Mouse (Mus musculus): Measurements from ENCODE around the gene Odf3b. TPM values are rescaled to one million over a fixed set of nuclear protein-coding genes. Genes with fewer than 3 reads are reported as not detected.

Odf3b gene
- polyA plus RNA-seq, 1 experiment from 2014 or later, result 3.2 TPM

DNA sequence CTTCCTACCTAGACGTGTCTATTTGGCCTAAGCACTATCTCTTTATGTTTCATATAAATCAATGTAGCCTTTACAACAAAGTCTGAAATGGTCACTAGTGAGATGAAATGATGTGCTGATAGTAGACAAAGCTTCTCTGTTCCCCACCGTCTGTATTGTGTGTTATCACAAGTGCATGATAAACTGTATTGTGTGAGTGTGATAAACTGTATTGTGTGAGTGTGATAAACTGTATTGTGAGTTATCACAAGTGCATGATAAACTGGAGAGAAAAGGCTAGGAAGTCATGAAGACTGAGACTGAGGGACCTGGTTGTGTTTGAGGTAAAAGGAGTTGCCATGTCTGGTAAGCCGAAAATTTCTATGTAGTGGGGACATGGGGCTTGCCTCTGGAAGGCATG is 20.3 kb downstream of the Odf3b start:
- WGBS, result 63% methylated on average over 3 of the region's 3 CpGs
- ATAC-seq, result no peak
- no peak for TF ChIP-seq CTCF (IDR thresholded peaks at IDR 0.05; ENCODE audit: low read depth)

DNA sequence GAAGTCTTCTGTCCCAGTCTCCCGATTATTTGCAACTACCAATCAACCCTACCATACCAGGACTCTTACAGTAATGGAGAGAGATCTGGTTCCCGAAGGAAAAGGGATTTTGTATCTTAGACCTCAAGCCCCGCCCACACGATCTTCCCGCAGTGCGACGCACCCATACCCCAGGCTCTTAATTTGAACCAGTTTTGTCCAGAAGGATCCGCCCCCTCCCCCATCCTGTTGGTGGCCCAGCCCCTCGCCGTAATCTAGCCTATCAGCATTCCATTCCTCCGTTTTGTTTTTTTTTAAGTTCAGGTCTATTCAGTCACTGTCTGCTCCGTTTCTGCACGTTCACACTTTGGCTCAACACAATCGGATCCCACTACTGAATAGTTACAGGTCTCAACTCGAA is 22.7 kb downstream of the Odf3b start:
- WGBS, result 0% methylated on average over 15 of the region's 15 CpGs
- Histone ChIP-seq H3K27ac (ENCODE audit: low read depth, low read length) (peak overlapping the region; percentile 63), H3K9ac (ENCODE audit: low read depth, low read length) (peak overlapping the region; percentile 82), H3K4me3 (ENCODE audit: low read depth, low read length) (peak overlapping the region; percentile 74), H3K27me3 (replicated peaks; ENCODE audit: control insufficient read depth, insufficient read depth, low read length) (no peaks in the 10 kb centered on the region), H3K4me2 (replicated peaks; ENCODE audit: low read depth) (peak overlapping the region; percentile 82), H3K4me1 (replicated peaks; ENCODE audit: control insufficient read depth, insufficient read depth, low read length) (peaks cover 6% of the 10 kb centered on the region; the same call in 1 of the 2 replicates), H3K36me3 (ENCODE audit: control insufficient read depth, insufficient read depth) (peaks cover 37% of the 10 kb centered on the region), H3K9me3 (ENCODE audit: control insufficient read depth) (no peaks in the 10 kb centered on the region)
- TF ChIP-seq CTCF (IDR thresholded peaks at IDR 0.05; ENCODE audit: low read depth), result no peak
- ATAC-seq, result peak; percentile 9; the same call in 1 of the 2 replicates

More for the DNA sequence above, 20.3 kb downstream of the Odf3b start:
- Histone ChIP-seq H3K4me2 (replicated peaks; ENCODE audit: low read depth) (no peak overlapping the region), H3K9me3 (ENCODE audit: control insufficient read depth) (no peaks in the 10 kb centered on the region), H3K4me1 (replicated peaks; ENCODE audit: control insufficient read depth, insufficient read depth, low read length) (peaks cover 6% of the 10 kb centered on the region; the same call in 1 of the 2 replicates), H3K4me3 (ENCODE audit: low read depth, low read length) (no peak overlapping the region), H3K27ac (ENCODE audit: low read depth, low read length) (no peak overlapping the region), H3K27me3 (replicated peaks; ENCODE audit: control insufficient read depth, insufficient read depth, low read length) (no peaks in the 10 kb centered on the region), H3K36me3 (ENCODE audit: control insufficient read depth, insufficient read depth) (peaks cover 39% of the 10 kb centered on the region), H3K9ac (ENCODE audit: low read depth, low read length) (no peak overlapping the region)

DNA sequence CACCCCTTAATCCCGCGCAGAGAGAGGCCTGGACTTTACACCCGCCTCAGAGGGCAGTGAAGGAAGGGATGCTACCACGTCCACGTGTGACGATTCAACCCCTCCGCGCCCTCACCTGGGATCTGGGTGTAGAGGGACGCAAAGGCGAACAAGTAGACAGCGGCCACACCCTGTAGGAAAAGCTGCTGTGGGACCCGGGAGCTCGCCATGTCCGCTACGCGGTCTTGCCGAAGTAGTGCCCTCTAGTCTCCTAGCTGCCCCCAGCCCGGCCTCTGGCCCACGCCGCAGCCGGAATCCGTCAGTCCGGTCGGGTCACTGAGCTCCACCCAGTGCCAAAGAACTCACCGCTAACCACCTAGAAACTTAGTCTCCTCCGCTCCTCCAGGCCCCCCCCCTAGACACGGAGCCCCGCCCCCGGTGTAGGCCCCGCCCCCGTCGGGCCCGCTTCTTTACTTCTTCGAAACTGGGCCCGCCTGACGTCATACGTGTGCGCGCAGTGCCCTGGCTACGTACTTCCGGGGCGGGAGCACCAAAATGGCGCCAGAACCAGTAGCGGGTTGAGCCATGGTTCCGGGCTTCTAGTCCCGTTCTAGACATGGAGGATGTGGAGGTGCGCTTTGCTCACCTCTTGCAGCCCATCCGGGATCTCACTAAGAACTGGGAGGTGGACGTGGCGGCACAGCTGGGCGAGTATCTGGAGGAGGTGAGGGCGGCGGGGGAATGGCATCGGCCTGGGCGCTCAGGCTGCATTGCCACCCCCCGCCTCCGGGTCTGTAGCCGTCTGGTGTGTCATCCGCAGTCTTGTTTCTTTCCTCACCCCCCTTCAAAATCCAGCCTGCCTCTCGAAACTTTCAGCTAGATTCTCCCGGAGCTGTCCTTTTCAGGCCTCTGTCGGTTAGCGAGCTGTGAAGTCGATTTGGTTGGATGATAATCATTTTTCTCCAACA is 23.6 kb downstream of the Odf3b start, which contains the start of the genes Lmf2 and Ncaph2:
Gene Lmf2, minus strand, starts transcription at position 419 of the 947 bp plus-strand sequence.
Gene Ncaph2, plus strand, starts transcription at position 479 of the 947 bp plus-strand sequence.
- H3K4me3 ChIP-seq (ENCODE audit: low read depth, low read length), result peak within 1 kb of the TSS; percentile 74
- under 1% methylated on average over 63 of the region's 64 CpGs for WGBS
- peak; percentile 92 for ATAC-seq
- H3K4me2 ChIP-seq (replicated peaks; ENCODE audit: low read depth), result peak within 1 kb of the TSS; percentile 82
- peak within 1 kb of the TSS; percentile 63 for H3K27ac ChIP-seq (ENCODE audit: low read depth, low read length)
- no peaks in the 10 kb centered on the region for H3K9me3 ChIP-seq (ENCODE audit: control insufficient read depth)
- H3K27me3 ChIP-seq (replicated peaks; ENCODE audit: control insufficient read depth, insufficient read depth, low read length), result no peaks in the 10 kb centered on the region
- H3K9ac ChIP-seq (ENCODE audit: low read depth, low read length), result peak within 1 kb of the TSS; percentile 82
- no peak for TF ChIP-seq CTCF (IDR thresholded peaks at IDR 0.05; ENCODE audit: low read depth)
- peaks cover 33% of the 10 kb centered on the region for H3K36me3 ChIP-seq (ENCODE audit: control insufficient read depth, insufficient read depth)
- peaks cover 6% of the 10 kb centered on the region; the same call in 1 of the 2 replicates for H3K4me1 ChIP-seq (replicated peaks; ENCODE audit: control insufficient read depth, insufficient read depth, low read length)

DNA sequence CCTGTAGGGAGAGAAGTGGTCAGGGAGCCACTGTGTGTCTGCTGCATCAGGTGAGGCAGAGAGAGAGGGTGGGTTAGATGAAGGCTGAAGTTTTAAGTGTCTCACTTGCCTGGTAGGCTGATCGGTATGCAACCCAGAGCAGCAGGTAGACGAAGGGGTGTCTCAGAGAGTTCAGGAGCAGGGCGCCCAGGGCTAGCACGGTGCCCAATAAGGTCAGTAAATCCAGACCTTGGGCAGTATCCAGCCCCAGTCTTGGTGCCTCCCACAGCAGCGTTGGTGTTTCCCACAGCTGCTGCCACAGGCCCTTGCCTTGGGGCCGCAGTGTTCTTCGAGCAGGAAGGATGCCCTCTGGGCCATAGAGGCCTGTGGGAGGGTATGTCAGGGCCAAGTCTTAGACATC is 24.6 kb downstream of the Odf3b start:
- Histone ChIP-seq H3K4me2 (replicated peaks; ENCODE audit: low read depth) (peak overlapping the region; percentile 82), H3K36me3 (ENCODE audit: control insufficient read depth, insufficient read depth) (peaks cover 30% of the 10 kb centered on the region), H3K4me1 (replicated peaks; ENCODE audit: control insufficient read depth, insufficient read depth, low read length) (peaks cover 6% of the 10 kb centered on the region; the same call in 1 of the 2 replicates), H3K27me3 (replicated peaks; ENCODE audit: control insufficient read depth, insufficient read depth, low read length) (no peaks in the 10 kb centered on the region), H3K9ac (ENCODE audit: low read depth, low read length) (peak overlapping the region; percentile 82), H3K27ac (ENCODE audit: low read depth, low read length) (no peak overlapping the region), H3K4me3 (ENCODE audit: low read depth, low read length) (peak overlapping the region; percentile 74), H3K9me3 (ENCODE audit: control insufficient read depth) (no peaks in the 10 kb centered on the region)
- WGBS, result 80% methylated on average over 7 of the region's 7 CpGs
- TF ChIP-seq CTCF (IDR thresholded peaks at IDR 0.05; ENCODE audit: low read depth), result no peak
- no peak for ATAC-seq

DNA sequence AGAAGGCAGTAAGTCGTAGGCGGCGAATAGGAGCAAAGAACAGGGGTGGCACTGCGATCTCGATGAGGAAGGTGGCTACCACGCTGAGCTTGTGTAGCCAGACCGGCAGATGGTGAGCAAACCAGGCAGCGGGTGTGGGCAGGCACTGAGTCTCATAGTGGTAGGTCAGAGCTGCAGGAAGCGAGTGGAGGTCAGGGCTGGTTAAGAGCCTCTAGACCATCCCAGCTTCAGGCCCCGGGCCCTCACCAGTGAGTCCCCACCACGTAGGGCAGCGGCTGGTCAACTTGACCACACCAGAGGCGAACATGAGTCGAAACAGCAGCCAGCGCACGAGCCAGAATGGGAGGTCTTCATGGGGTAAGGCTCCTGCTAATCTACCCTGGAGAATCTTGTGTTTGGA is 25.2 kb downstream of the Odf3b start:
- Histone ChIP-seq H3K9me3 (ENCODE audit: control insufficient read depth) (no peaks in the 10 kb centered on the region), H3K27me3 (replicated peaks; ENCODE audit: control insufficient read depth, insufficient read depth, low read length) (no peaks in the 10 kb centered on the region), H3K27ac (ENCODE audit: low read depth, low read length) (no peak overlapping the region), H3K4me2 (replicated peaks; ENCODE audit: low read depth) (no peak overlapping the region), H3K4me3 (ENCODE audit: low read depth, low read length) (no peak overlapping the region), H3K4me1 (replicated peaks; ENCODE audit: control insufficient read depth, insufficient read depth, low read length) (peaks cover 6% of the 10 kb centered on the region; the same call in 1 of the 2 replicates), H3K36me3 (ENCODE audit: control insufficient read depth, insufficient read depth) (peaks cover 30% of the 10 kb centered on the region), H3K9ac (ENCODE audit: low read depth, low read length) (no peak overlapping the region)
- no peak for TF ChIP-seq CTCF (IDR thresholded peaks at IDR 0.05; ENCODE audit: low read depth)
- WGBS, result 94% methylated on average over 16 of the region's 16 CpGs
- no peak for ATAC-seq

DNA sequence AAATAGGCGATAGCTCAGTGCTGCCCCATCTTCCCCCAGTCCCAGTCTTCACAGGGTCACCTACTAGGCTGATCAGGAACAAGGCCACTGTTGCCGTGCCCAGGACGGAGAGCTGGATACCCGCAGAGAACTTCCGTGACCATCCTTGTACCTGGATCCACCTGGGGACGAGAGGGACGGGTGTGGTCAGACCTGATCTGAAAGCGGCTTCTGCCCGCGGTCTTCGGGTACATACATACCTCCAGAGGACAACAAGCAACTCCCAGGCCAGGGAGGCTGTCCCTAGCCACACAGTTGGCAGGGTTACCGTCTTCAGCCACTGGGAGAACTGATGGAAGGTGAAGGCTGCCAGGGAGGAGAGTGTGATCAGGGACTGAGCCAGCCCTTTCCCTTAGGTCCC is 26.3 kb downstream of the Odf3b start:
- ATAC-seq, result no peak
- H3K27me3 ChIP-seq (replicated peaks; ENCODE audit: control insufficient read depth, insufficient read depth, low read length), result no peaks in the 10 kb centered on the region
- 94% methylated on average over 12 of the region's 12 CpGs for WGBS
- H3K9ac ChIP-seq (ENCODE audit: low read depth, low read length), result no peak overlapping the region
- H3K9me3 ChIP-seq (ENCODE audit: control insufficient read depth), result no peaks in the 10 kb centered on the region
- no peak overlapping the region for H3K4me2 ChIP-seq (replicated peaks; ENCODE audit: low read depth)
- H3K4me1 ChIP-seq (replicated peaks; ENCODE audit: control insufficient read depth, insufficient read depth, low read length), result peaks cover 6% of the 10 kb centered on the region; the same call in 1 of the 2 replicates
- no peak overlapping the region for H3K4me3 ChIP-seq (ENCODE audit: low read depth, low read length)
- H3K36me3 ChIP-seq (ENCODE audit: control insufficient read depth, insufficient read depth), result peaks cover 27% of the 10 kb centered on the region
- H3K27ac ChIP-seq (ENCODE audit: low read depth, low read length), result no peak overlapping the region
- TF ChIP-seq CTCF (IDR thresholded peaks at IDR 0.05; ENCODE audit: low read depth), result no peak

Measured in intestine, postnatal 0 days (tissue).